Mouse (Mus musculus) adrenal gland, postnatal 14 days (tissue): ENCODE results near the gene Nr4a3. TPM values are rescaled to one million over a fixed set of nuclear protein-coding genes. Genes with fewer than 3 reads are reported as not detected.

Source experiments
- DNase-seq: peaks from one replicate; pipeline ENCODE4 v3.0.0; 2021; ENCODE audit warnings: mixed read lengths
- total RNA-seq: library from RNA; stranded (reverse); gene quantifications from 2 replicates; pipeline ENCODE4 v1.2.3, GENCODE M21; 2021

Nr4a3 gene
- total RNA-seq, 1 experiment from 2014 or later: 108 TPM

DNA sequence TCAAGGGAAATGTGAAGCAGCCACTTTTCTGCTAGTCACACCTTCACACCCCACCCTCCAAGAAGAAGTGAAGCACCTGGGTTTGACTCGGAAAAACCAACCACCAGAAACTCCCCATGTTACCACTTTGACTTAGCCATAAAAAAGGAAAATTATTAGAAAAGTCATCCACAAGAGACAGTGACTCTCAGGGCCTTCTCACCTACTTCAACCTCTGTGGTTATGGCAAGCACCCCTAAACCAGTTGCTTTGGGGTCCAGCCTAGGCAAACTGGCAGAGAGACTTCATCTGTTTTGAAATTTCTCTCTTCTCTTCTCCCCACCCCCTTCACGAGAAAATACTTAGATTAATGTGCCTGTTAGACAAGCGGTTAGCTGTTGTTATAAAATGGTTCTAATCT, 5.1 kb downstream of the Nr4a3 start:
- DNase-seq: no peak

DNA sequence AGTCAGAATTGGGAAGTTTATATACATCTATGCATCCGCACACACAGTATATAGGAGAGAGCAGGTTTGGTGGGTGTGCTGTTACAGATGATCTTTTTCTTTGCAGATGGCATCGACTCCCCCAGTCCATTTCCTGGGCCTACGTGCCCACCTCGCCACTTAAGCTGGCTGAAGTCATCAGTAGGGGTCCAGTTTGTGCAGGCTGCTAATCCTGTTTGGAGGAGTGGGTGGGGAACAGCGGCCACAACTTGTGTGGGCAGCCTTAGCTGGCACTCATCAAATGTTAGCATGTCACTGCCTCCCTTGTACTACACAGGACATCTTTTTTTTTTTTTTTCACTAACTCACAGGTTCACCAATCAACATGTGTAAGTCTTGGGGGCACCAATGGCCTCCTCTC, 5.5 kb downstream of the Nr4a3 start:
- peak; percentile 2 for DNase-seq

DNA sequence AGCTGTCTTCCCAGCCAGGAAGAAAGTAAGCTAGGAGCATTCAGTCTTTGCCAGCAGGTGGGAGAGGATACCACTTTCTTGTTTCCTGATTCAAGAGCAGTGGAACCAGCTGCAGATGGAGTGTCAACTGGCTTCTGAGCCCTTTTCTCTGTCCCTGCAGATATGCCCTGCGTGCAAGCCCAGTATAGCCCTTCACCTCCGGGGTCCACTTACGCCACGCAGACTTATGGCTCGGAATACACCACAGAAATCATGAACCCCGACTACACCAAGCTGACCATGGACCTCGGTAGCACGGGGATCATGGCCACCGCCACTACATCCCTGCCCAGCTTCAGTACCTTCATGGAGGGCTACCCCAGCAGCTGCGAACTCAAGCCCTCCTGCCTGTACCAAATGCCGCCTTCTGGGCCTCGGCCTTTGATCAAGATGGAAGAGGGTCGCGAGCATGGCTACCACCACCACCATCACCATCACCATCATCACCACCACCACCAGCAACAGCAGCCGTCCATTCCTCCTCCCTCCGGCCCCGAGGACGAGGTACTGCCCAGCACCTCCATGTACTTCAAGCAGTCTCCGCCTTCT, 6.2 kb downstream of the Nr4a3 start:
- no peak for DNase-seq

GRCm38 (mm10) chr4:48051674-48052121, 6.7 kb downstream of the Nr4a3 start:
- DNase-seq: peak; percentile 49

GRCm38 (mm10) chr4:48061716-48062115, 16.8 kb downstream of the Nr4a3 start:
- DNase-seq: no peak

GRCm38 (mm10) chr4:48064311-48064710, 19.4 kb downstream of the Nr4a3 start:
- no peak for DNase-seq

- DNase-seq: no peak
These were observed 21.7 kb downstream of the Nr4a3 start for GRCm38 (mm10) chr4:48066676-48067075.

DNA sequence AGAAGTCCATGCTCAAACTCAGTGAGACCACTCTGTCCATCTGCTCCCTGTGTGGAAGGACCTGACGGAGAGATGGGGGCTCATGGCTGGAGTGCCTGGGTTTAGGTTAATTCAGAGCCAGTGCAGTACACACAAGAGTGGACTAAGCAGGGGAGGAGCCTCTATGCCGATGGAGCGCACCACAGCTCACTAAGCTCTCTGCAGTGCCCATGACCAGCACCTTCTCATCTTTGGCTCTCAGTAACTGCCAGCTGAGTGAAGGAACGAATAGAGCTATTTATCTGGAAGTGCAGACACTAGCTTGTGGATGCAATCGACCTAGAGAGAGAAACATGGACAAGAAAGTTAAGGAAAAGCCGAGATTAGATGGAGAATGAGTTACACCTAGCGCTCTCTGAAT, 24.2 kb downstream of the Nr4a3 start:
- no peak for DNase-seq

GRCm38 (mm10) chr4:48072006-48072405, 27.1 kb downstream of the Nr4a3 start:
- peak; percentile 73 for DNase-seq

GRCm38 (mm10) chr4:48073325-48073724, 28.4 kb downstream of the Nr4a3 start:
- no peak for DNase-seq

DNA sequence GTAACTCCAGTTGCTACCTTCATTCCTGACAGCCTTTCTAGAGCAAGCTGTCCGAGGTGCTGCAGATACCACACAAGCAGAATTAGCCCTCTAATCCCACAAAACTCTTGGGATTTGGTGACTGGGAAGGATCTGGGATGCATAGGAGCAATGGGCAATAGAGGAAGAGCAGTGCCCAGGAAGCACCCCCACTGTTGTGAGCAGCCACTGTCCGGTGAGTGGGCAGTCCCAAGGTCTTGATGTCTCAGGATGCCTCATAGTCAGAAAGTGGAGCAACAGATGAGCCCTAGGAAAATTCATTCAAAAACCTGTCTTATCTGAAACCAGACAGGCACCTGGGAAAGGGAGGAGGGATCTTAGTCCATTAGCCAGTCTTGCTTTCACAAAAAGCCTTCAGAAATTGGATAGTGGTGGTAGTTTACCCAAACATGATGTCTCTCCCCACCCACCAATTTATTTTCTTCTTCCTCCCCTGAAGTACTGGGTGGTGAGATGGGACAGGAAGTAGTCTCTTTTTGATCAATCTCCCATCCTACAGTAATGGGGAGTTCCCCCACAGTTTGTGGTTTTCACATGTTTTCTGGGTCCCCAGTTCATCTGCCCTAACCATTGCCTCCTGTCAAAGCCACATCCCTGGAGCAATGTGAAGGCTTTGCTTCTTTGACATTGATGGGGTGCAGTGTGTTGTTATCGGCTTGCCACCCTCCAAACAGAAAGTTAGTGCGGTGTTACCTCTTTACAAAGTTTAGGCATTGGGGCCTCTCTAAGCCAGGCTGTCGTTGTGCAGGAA, 29.7 kb downstream of the Nr4a3 start:
- no peak for DNase-seq

GRCm38 (mm10) chr4:48076693-48077471, 31.9 kb downstream of the Nr4a3 start:
- peak; percentile 54 for DNase-seq

DNA sequence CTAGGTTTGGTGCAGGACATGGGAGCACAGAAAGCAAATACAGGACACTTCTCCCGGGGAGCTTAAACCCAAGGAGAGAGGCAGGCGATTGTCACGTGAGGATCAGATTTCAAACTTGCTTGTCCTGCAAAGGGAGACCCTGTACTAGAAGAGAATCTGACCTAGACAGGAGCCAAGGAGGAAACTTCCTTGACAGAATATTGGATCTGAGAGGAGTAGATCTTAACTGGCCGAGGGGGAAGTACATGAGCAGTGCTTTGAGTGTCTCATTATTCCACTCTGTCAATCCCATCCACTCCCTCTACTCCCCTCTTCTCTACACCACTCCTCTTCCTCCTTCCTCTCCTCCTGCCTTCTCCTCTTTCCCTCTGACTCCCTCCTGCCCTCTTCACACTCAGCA, 33.3 kb downstream of the Nr4a3 start:
- DNase-seq: no peak

DNA sequence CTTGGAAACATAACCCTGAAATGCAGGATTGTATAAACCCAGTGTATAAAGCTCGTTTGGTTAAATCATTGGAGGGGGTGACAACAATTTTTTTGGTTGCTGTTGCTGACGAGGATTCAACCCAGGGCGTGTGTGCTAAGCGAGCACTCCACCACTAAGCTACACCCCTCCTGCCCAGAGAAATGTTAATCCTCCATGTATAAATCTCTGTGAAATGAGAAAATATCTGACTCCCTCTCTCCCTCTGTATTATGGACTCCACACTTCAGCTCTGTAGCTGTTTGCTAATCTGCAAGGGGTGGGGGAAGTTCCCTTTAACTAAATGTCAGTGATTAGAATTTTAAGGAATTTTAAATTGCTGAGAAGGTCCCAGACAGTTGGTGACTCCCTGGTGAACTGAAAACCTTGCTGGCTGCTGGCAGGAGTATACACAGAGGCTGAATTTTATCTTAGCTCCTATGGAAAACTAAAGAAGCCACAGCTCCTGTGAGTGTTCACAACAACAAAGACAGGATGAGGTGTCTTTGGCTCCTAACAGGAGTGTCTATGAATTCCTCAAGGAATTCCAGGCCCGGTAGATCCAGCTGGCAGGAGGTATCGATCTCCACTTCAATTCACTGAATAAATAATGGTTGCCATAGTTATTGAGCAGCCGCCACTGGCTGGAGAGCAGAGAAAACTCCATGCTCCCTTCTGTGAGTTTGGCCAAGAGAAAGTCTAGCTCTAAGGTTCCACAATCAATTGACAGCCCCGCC, 34.5 kb downstream of the Nr4a3 start:
- no peak for DNase-seq

- DNase-seq: no peak
These were observed 38.5 kb downstream of the Nr4a3 start for GRCm38 (mm10) chr4:48083452-48083851.

DNA sequence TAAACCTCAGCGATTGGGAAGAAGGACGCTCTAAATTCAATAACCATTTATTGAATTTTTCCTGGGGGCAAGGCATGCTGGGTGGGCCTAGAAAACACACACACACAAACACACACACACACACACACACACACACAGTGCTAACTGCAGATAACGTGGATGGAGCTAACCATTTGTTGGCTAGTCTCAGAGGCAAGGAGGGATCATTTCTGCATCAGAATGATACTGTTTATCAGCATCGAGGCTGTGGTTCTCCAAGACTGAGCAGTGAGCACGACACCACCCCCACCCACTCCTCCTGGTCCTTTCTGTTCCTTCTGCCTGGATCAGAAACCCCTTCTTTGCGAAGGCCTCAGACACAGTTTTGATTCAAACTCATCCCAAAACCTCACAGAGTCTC, 41.7 kb downstream of the Nr4a3 start:
- DNase-seq: no peak

- no peak for DNase-seq
These were observed 42.5 kb downstream of the Nr4a3 start for GRCm38 (mm10) chr4:48087497-48087896.

DNA sequence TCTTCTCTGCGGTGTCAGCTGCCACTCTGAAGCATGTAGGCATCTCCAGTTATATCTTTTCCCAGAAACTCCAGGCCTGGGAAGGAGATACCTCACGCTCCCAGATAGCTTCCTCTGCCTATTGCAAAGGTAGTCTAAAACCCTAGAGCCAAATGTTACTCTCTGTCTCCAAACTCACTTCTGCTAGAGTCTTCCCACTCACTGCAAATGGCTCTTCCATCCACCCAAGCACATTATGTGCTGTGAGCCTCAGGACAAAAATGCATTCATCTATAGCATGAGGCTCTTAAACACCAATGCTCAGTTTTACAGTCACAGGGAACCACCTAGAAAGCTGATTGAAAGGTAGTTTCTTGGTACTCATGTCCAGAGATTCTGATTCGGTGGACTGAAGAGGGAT, 48.3 kb downstream of the Nr4a3 start:
- DNase-seq: no peak

- DNase-seq: no peak
These were observed 55.3 kb downstream of the Nr4a3 start for GRCm38 (mm10) chr4:48100217-48100616.

- DNase-seq: no peak
These were observed 57.0 kb downstream of the Nr4a3 start for GRCm38 (mm10) chr4:48101981-48102380.

GRCm38 (mm10) chr4:48105387-48105786, 60.4 kb downstream of the Nr4a3 start:
- DNase-seq: no peak

- peak; percentile 43 for DNase-seq
These were observed 62.1 kb downstream of the Nr4a3 start for GRCm38 (mm10) chr4:48107086-48107485.
